Mouse (Mus musculus): ENCODE measurements around the gene Ghr.

Ghr gene

DNA sequence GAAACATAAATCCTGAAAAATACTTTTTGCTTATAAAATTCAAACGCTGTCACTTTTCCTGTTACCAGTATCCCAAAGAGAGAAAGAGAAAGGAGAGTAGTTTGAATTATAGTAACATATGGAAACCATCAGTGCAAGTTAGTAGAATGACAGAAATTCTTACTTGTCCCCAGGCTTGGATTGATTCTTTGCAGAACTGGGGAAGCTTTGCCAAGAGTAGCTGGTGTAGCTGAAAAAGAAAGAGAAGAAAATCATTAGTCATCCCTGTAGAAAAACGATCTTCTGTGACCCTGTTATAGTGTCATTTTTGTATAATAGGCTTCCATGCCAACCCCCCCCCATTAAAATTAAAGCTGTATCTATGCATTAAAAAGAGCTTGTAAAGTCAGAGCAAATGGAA is 194.8 kb downstream of the Ghr start:
- DNase-seq (ENCODE audit: low read depth, low spot score): no peak

DNA sequence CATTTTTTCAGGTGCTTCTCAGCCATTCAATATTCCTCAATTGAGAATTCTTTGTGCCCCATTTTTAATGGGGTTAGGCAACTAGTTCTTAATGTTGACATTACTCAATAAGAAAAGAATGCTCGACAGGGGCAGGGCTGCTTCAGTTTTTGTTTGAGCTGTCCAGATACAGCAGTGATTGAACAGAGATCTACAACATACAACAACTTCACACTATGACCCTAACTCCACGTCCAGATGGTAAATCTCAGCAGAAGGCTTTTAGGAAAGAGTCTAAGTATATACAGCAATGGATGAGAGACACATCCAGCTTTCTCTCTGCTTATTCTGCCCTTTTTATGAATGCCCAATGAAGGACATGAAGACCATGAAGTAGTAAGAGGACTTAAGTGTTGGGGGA is 199.5 kb downstream of the Ghr start:
- DNase-seq (ENCODE audit: low read depth, low spot score): no peak

DNA sequence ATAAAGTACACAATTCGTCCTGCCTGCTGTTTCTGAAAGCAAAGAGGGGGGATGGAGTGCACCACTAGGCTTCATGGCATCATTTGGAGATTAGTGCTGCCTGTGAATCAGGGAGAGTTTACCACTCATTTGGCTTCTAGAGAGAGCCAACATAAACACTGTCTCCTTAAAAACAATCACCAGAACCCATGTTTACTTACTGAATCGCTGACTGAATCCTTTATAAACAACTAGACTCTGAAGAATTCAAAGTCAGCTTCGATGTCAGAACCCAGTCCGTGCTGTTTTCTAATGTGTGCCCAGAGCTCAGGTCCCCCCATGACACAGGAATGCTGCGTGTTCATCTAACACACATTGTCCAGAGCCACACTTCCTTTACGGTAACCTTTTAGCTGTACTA is 201.9 kb downstream of the Ghr start:
- no peak for DNase-seq (ENCODE audit: low read depth, low spot score)

DNA sequence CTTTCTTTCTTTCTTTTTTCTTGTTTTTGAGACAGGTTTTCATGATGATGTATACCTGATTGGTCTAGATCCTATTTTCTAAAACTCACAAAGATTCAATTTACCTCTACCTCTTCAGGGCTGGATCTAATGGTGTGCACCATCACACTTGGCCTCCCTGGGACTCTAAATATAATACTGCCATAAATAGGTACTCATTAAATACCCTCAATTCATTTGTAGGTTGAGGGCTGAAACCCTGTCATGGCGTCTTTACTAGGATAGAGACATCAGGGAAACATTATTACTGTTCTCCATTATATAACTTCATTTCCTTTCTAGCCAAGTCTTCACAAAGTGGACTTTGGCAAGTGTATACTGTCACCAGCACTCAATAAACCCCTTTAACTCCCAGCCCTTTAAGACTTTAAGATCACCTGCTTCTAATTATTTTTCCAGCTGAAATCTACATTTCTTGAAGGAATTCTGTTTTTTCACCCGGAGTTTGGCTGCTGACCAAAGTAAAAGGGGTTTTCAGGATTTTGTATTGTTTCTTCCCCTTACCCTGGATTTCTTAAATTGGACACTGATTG is 214.9 kb downstream of the Ghr start:
- no peak for DNase-seq (ENCODE audit: low read depth, low spot score)

DNA sequence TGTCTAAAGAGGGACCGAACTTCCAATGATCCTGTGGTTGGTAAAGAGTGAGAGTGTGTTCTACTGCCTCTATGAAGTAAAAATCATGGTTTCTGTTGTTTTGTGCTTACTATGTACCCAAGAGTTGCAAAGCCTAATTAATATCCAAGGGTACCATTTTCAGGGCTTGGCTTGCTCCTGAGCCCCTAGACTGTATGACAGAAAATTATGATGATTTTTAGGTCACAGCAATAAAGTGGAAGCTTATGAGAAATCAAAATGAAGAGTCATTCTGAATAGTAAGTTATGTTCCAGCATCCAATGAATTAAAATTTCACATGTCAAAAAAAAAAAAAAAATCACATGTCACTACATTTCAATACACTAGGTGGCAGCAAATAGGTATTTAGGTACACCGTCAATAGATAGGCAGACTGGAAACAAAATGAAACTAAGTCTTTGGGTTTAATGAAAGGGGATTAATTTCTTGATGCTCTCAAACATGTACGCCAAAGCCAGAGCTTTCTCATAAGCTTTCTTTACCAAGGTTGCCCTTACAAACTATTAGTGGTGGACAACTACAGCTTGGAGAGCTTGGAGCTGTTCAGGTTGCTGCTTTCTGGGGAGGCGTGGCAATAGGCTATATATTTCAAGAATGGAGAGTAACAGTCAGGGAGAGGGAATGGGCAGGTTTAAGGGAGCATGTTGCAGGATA is 227.1 kb downstream of the Ghr start:
- peak; percentile 3 for DNase-seq (ENCODE audit: low read depth, low spot score)

DNA sequence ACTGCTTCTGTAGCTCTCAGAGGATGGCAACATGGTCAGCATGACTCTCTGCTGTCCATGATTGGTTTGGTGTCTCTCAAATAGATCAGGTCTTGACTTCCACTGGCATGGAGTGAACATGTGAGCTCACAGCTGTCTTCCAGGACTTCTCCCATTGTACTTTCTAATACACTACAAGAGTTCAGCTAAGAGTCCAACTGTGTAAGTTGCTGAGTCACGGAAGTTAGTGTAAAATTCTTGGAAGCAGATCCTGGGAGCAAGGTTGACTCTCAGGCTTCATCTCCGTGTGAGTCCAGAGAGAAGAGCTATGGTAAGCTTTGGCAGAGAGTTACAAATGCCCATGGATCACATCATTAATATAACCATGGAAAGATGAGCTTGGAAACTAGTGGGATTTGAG is 229.6 kb downstream of the Ghr start:
- DNase-seq (ENCODE audit: low read depth, low spot score): no peak

DNA sequence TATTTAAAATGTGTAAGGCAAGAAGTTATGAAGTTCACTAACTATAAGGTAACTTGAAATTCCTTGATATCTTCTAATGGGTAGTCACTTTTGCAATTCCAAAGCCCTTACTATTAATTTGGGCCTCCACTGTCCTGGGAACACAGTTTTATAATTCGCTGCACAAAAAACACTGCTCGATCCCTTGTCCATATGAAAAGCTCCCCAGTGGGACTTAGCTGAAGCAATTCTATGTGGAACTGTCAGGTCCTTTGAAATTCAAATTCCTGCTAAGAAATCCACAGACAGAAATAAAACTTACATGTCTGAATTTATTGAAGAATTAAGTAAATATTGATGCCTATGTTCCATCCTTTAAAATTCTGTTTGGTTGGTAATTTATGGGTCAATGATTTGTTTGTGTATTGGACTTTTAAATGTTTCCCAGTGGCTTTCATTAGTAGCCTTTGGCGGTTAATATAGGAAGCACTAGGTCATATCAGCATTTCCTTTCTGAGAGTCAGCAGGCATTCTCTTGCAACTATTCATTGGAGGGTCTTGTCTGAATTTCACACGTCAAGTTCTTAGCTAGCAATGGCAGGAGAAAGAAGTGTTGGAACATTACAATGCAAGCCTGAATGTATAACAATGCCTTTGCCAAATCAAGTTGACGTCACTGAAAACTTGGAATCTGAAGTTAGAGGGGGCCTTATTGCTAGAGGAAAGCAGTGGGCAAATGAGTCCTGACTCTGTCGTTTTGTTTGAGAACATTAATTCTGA is 233.8 kb downstream of the Ghr start:
- DNase-seq (ENCODE audit: low read depth, low spot score): no peak

DNA sequence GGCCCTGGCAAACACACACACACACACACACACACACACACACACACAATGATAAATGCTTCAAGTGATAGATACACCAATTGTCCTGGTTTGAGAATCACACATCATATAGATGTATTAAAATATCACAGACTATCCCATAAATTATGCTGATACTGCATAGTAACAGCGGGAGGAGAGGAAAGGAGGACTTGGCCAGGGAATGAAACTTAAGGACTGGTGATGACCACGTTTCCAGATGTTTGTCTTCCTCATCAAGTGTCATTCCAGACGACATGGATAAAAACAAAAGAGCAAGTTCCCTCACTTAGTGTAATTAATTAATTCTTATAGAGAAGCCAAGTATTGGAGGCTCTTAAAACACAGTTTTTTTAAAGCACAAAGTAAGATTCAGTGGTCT is 236.6 kb downstream of the Ghr start:
- no peak for DNase-seq (ENCODE audit: low read depth, low spot score)

DNA sequence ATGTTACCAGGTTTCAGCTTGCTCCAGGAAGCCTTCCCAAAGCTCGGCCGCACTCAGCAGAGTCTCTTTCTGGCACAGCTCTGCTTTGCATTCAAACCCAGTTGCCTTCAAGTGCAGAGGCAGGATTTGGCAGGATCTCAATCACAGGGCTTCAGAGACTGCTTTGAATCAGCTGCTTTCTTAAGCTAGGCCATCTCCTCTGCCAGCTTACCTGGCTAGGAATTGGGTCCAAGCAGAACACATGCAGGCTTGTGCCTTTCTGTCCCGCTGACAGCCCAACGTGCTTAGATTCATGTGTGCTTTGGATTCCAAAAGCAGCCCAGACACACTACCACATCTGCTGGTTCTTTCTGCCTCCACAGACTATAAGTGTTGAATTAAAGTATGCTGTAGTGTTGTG is 238.7 kb downstream of the Ghr start:
- DNase-seq (ENCODE audit: low read depth, low spot score): no peak

DNA sequence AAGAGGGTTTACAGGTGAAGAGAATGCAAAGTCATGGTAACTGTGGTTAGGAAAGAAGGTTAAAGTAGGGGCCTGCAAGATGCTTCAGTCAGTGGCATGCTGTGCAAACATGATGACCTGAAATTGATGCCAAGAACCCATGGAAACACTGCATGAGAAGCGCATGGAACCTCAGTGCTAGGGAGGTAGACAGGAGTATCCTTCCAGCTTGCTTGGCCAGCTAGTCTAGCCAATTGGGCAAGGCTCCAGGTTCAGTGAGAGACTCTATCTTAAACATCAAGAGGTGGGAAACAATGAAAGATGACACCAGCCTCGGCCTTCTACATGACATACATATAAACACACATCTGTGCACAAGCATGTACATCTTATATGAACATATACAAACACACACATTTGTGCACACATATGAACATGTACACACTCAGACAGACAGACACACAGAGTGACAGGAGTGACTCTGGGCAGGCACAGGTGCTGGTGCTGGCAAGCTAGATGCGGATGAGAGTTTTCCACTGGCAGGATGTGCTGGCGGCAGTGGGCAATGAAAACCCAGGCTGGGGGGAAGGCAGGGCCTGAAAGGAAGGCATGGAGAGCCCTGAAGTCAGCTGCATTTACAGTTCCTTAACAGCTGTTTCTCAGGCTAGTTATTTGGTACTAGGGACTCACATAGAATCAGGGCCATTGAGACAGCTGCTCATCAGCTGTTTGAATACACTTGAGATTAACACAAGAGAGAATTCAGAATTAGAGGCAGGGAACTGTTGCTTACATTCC is 241.3 kb downstream of the Ghr start:
- no peak for DNase-seq (ENCODE audit: low read depth, low spot score)

DNA sequence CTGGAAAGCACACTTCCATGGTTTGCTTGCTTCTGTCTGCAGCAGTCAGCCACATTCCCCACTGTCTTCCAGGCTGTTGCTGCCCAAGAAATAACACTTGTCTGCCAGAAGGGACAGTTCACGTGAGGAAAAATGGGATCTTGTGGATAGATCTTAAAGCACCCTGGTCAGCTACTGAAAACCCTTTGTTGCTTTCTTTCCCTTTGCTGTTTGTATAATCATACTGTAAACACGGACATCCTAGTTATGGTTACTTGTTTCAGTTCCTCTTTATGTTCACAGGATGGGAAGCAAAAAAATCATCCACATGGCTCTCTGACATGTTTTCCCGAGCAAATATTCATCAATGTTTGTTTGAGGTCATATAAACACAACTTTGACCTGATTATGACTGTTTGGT is 243.4 kb downstream of the Ghr start:
- DNase-seq (ENCODE audit: low read depth, low spot score): no peak

DNA sequence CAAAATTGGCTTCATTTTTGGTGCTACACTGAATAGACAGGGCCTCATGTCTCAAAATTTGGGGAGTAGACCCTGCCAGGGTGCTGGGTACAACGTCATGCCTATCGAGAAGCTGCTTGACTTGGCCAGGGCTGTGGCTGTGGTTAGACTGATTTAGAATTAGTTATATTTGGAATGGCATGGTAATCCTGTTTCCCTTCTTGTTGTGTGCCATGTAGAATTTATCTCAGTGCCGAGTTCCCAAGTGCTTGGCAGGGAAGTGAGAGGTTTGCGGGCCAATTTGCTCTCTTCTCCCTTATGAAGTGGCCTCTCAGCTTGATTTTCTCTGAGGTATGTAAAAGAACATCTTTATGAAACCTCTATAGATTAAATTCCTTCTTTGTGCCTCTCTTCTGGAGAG is 250.8 kb downstream of the Ghr start:
- DNase-seq (ENCODE audit: low read depth, low spot score): no peak

DNA sequence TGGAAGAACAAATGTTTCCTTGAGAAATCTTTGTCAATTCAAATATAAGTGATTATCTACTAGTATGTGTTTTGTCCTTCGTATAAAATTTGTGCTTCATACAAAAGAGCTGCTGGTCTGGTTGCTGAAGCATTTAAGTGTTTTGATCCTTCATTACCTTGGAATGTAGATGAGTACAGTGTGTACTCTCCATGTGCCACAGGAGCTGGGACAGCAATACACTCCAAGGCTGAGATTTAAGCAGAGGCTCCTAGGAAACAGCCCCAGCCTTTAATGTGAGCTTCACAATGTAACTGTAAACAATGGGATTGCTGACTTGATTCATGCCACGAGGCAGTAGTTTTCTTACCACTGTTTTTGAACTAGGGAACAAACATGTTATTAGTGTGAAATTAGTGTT is 251.5 kb downstream of the Ghr start:
- no peak for DNase-seq (ENCODE audit: low read depth, low spot score)

DNA sequence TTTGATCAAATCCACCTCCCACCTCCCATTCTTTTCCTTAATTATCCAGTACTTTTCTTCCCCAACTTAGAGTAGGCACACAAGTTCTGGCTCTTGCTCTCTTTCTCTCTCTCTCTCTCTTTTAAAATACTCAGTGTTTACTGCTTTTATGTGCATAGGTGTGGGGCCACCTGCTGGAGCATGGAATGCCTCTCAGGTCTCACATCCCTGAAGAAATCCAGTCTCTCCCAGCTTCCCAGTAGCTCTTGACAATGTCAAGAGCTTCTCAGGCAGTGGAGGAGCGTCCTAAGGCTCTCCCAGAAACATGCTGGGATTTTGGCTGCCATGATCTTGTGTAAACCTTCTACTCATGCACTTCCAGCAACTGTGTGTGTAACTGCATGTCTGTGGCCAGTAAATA is 253.0 kb downstream of the Ghr start:
- no peak for DNase-seq (ENCODE audit: low read depth, low spot score)

DNA sequence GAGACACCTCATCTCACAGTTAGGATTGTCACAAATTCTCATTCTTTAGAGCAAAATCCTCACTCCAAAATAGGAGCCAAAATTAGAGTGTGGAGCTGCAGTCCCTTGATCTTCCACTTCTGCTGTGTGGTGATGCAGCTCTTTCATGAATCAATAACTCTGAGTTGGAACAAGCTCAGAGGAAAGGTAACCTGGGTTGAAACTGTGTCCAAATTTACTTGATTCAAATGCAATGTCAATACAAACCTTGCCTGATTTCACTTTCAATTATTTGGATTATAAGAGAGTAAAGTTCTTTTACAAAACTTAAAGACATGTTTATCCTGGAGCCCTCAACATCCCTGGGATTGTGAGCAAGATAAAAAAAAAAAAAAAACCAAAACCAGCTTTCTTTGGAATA is 260.3 kb downstream of the Ghr start:
- DNase-seq (ENCODE audit: low read depth, low spot score): no peak

DNA sequence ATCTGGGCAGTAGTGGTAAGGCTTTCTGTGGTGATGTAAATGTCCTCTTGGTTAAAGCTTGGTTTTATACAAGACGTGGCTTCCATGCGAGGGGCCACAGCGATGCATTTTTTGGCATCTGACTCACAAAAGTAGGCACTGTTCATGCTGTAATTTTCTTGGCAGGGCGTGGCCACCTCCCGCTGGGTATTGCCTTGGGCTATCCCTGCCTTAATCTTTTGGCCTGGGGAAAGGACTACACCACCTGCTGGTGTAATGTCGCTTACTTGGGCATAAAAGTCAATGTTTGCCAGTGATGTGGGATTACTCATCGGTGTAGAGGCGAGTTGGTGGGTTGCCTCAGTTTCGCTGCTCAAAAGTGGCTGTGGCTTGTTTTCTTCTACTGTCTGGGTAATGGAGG is 263.4 kb downstream of the Ghr start:
- DNase-seq (ENCODE audit: low read depth, low spot score): no peak

DNA sequence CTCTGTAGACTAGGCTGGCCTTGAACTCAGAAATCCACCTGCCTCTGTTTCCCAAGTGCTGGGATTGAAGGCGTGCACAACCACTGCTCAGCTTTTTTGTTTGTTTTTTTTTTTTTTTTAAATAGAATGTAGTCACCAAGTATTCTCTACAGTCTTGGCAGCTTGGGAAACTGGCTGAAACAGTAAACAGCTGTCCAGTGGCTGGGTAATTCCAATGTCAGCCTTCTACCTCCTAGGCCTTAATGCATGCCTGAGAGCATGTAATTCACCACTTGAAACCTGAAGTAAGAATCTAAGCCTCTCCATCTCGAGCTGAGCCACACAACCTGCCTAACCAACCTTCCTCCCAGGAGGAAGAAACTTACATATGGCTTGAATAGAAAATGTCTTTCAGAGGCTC is 266.7 kb downstream of the Ghr start:
- DNase-seq (ENCODE audit: low read depth, low spot score): no peak

DNA sequence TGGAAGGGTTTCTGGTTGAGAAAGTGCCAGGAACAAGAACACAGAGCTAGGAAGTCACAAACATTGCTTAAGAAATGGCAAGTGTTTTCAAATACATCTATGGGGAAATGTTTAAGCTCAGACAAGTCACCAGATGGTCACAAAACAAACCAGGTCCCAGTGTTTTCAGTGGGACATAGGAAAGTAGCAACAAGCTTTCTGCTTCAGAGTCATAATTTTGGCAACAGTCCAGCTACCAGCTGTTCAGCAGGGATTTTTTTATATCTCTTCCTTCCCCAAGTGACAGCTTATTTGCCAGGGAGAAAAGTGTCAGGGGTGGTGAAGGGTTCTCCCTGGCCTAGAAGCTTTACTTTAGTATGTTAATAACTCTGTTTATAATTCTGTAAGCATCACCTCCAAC is 270.4 kb downstream of the Ghr start:
- no peak for DNase-seq (ENCODE audit: low read depth, low spot score)

DNA sequence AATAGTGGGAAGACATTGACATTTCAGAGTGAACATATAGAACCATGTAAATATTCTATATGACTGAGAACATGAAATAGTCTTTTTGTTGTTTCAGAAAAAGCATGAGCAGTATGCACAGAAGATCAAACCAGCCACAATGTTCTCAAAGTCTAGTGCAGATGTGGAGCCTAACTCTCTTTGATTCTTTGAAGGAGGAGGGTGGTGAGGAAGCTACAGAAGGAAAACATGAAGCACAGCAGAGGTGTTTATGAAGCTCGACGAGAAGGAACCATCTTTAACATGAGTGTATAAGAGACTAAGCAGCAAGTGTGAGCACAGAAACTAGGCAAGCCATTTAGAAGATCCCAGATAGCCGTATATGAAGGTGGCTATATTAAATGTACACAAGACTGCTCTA is 273.4 kb downstream of the Ghr start:
- no peak for DNase-seq (ENCODE audit: low read depth, low spot score)

DNA sequence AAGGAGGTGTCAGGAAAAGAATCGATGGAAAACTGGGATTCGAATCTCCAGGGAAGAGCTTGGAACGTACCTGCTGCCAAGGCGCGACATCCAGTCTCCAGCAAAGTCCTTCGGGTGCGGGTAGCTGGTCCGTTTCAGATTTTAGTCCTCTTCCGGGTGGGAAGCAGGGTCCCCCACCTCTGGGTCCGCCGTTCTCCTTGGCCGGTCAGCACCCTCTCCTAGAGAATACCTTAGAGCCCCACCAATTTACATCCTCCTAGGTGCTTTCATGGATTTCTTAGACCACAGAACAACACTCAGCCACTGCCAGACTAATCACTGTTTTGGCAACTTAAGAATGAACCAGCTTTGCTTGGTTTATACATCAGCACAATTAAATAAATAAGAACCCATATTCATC is 279.9 kb downstream of the Ghr start, which contains the start of gene Ccdc152:
Gene Ccdc152, minus strand, starts transcription at position 101 of the 400 bp plus-strand sequence.
- no peak for DNase-seq (ENCODE audit: low read depth, low spot score)

DNA sequence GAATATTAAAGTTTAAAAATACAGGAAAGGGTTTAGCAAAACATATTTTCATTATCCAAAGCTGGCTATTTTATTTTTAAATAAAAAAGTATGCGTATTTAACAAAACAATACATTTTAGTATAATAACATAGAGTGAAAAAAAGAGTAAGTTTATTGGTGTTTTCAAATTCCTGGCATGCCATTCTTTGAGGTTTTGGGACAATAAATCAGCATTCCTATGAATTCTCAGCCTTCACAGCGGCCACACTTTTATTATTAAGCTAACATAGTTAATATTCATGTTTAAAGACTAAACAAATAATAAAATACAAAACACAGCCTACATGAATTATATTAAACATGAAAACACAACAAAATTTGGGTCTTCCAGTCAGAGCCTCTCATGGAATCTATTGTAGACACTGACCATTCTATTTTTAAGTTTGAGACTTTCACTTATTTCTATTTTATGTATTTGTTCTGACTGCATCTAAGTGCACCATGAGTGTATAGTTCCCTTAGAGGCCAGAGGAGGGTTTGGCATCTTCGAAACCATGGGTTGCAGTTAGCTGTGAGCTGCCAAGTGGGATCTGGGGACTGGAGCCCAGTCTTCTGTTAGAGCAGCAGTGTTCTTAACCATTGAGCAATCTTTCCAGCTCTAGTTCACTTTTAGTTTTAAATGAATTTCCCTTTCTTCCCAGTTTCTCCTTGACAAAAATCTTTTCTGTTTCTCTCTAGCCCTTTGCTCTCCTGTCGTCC is 282.8 kb downstream of the Ghr start:
- no peak for DNase-seq (ENCODE audit: low read depth, low spot score)

DNA sequence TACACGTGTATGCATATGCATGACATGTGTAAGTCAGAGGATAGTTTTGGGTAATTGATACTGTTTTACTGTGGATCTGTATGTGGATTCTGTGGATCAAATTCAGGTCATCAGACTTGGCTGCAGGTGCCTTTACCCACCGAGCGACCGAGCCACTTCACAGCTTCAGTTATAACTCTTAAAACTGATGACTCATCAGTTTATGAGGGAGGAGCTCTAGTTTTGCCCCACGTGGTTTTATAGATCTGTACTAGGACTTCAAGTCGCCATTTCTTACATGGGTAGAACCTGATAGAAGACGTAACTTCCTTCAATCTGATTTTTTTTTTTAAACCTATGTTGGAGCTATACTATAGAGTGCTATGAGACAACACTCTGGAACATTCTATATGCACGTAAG is 285.7 kb downstream of the Ghr start:
- no peak for DNase-seq (ENCODE audit: low read depth, low spot score)

Measured in retina, adult 2 months (tissue).